Mouse (Mus musculus) heart, embryonic 16.5 days (tissue): ENCODE results near the gene Spop. TPM values are rescaled to one million over a fixed set of nuclear protein-coding genes. Genes with fewer than 3 reads are reported as not detected.
"Not testable (repeated sequence)": the region's sequence is repeated elsewhere in the genome, so short reads cannot be mapped to it uniquely, and the experiment has no call there.

Experiments
- ATAC-seq: fragments of 200-750 bp; cut with Nextera tagmentation; replicated peaks from 2 replicates; pipeline ENCODE4 v1.8.0; 2017; ENCODE audit warnings: moderate number of reproducible peaks; ENCODE audit not compliant: insufficient read depth, low FRiP score; ENCODE audit errors: extremely low read depth
- H3K27ac ChIP-seq: fragments of 300-500 bp; sonication (generic); 2 replicates; pipeline ENCODE4 v1.5.1; 2014; ENCODE audit warnings: mild to moderate bottlenecking, low read length, control low read depth, moderate library complexity
- H3K27me3 ChIP-seq: fragments of 300-500 bp; sonication (generic); 2 replicates; pipeline ENCODE4 v1.6.1; 2014; ENCODE audit warnings: low read length, mixed read lengths; ENCODE audit not compliant: control insufficient read depth, insufficient read depth
- H3K36me3 ChIP-seq: fragments of 300-500 bp; sonication (generic); 2 replicates; pipeline ENCODE4 v1.6.1; 2014; ENCODE audit not compliant: control insufficient read depth, insufficient read depth
- H3K4me1 ChIP-seq: fragments of 300-500 bp; sonication (generic); 2 replicates; pipeline ENCODE4 v1.6.1; 2014; ENCODE audit warnings: low read length, mixed read lengths; ENCODE audit not compliant: control insufficient read depth, insufficient read depth
- H3K4me2 ChIP-seq: fragments of 300-500 bp; sonication (generic); 2 replicates; pipeline ENCODE4 v1.6.1; 2014; ENCODE audit warnings: low read depth, mild to moderate bottlenecking, control low read depth, low read length
- H3K4me3 ChIP-seq: fragments of 300-500 bp; sonication (generic); 2 replicates; pipeline ENCODE4 v1.5.1; 2014; ENCODE audit warnings: mild to moderate bottlenecking, control low read depth, low read length
- H3K9ac ChIP-seq: fragments of 300-500 bp; sonication (generic); 2 replicates; pipeline ENCODE4 v1.6.1; 2014; ENCODE audit warnings: low read length, control low read depth
- H3K9me3 ChIP-seq: fragments of 300-500 bp; sonication (generic); replicated peaks from 2 replicates; pipeline ENCODE4 v1.6.1; 2016; ENCODE audit warnings: low read length; ENCODE audit not compliant: control insufficient read depth
- WGBS: fragments of 180-500 bp; shearing (Covaris S2); extraction: QIAGEN DNeasy Blood & Tissue Kit; methylation state at CpG from one replicate; pipeline ENCODE4 v1.1.7; 2014; 5-methylcytosine and 5-hydroxymethylcytosine counted together
- polyA plus RNA-seq: library from polyadenylated mRNA; unstranded; fragments of >200 nt; fragmentation: Nextera tagmentation; extraction: Ambion mirVana; gene quantifications from 2 replicates; pipeline ENCODE4 v1.2.1, GENCODE M21; 2015

Gene Spop
- polyA plus RNA-seq, 1 experiment from 2014 or later, result 157 TPM

GRCm38 (mm10) chr11:95493950-95494349 lies 80.1 kb downstream of the Spop start:
- Histone ChIP-seq H3K9me3 (no peaks in the 10 kb centered on the region), H3K4me3 (no peak overlapping the region), H3K36me3 (peaks cover 21% of the 10 kb centered on the region), H3K4me1 (no peaks in the 10 kb centered on the region), H3K4me2 (no peak overlapping the region), H3K9ac (no peak overlapping the region), H3K27me3 (no peaks in the 10 kb centered on the region), H3K27ac (no peak overlapping the region)
- no peak for ATAC-seq
- WGBS, result 76% methylated on average over 9 of the region's 9 CpGs

DNA sequence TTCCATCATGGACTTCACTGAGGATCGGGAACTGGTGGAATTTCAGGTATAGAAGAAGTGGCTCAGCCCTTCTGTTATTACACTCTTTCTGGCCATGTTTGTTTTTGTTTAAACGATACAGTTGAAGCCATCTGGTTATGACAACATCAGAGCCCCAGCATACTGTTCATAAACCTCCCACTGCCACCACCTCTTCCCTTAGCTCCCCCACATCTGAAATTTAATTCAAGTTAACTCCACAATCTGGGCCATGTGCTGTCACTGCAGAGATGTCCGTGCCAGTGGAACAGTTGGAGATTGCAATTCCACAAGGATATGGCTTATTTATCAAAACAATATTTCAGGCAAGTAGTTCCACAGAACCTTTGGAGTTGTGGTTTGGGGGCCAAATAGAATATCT lies 80.5 kb downstream of the Spop start:
- H3K9me3 ChIP-seq, result no peaks in the 10 kb centered on the region
- H3K9ac ChIP-seq, result no peak overlapping the region
- no peak overlapping the region for H3K27ac ChIP-seq
- H3K4me1 ChIP-seq, result no peaks in the 10 kb centered on the region
- ATAC-seq, result no peak
- no peak overlapping the region for H3K4me2 ChIP-seq
- H3K4me3 ChIP-seq, result no peak overlapping the region
- H3K36me3 ChIP-seq, result peaks cover 19% of the 10 kb centered on the region
- 74% methylated on average over 3 of the region's 3 CpGs for WGBS
- no peaks in the 10 kb centered on the region for H3K27me3 ChIP-seq

DNA sequence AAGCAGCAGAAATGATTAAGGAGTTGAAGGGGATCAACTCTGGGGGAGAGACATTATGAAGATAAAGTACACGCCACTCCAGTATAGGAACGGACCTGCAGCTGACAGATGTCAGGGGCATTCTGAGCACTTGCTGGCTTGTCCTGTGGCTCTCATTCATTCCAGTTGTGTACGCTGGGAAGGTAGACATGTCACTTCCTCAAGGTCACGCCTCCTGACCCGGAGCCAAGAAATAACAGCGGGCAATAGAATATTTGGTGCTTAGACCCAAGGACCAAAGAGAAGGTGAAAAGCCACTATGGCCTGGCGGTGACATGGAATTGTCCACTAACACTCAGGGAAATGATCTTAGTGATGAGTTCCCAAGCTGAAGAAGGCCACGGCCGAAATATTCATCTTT lies 82.0 kb downstream of the Spop start:
- Histone ChIP-seq H3K9ac (no peak overlapping the region), H3K4me2 (no peak overlapping the region), H3K36me3 (peaks cover 15% of the 10 kb centered on the region), H3K9me3 (no peaks in the 10 kb centered on the region), H3K4me3 (no peak overlapping the region), H3K27ac (no peak overlapping the region), H3K4me1 (no peaks in the 10 kb centered on the region), H3K27me3 (no peaks in the 10 kb centered on the region)
- no peak for ATAC-seq
- 73% methylated on average over 9 of the region's 9 CpGs for WGBS

GRCm38 (mm10) chr11:95497921-95498320 lies 84.0 kb downstream of the Spop start:
- no peaks in the 10 kb centered on the region for H3K27me3 ChIP-seq
- no peak overlapping the region for H3K4me3 ChIP-seq
- WGBS, result 88% methylated on average over 5 of the region's 5 CpGs
- no peak overlapping the region for H3K27ac ChIP-seq
- H3K36me3 ChIP-seq, result peaks cover 9% of the 10 kb centered on the region
- no peaks in the 10 kb centered on the region for H3K4me1 ChIP-seq
- H3K4me2 ChIP-seq, result no peak overlapping the region
- no peak overlapping the region for H3K9ac ChIP-seq
- H3K9me3 ChIP-seq, result no peaks in the 10 kb centered on the region
- no peak for ATAC-seq

GRCm38 (mm10) chr11:95500412-95500811 lies 86.5 kb downstream of the Spop start:
- H3K4me2 ChIP-seq, result no peak overlapping the region
- ATAC-seq, result no peak
- no peaks in the 10 kb centered on the region for H3K27me3 ChIP-seq
- no peaks in the 10 kb centered on the region for H3K9me3 ChIP-seq
- H3K4me1 ChIP-seq, result peaks cover 7% of the 10 kb centered on the region
- H3K27ac ChIP-seq, result no peak overlapping the region
- no peak overlapping the region for H3K4me3 ChIP-seq
- peaks cover 5% of the 10 kb centered on the region for H3K36me3 ChIP-seq
- no peak overlapping the region for H3K9ac ChIP-seq
- 36% methylated on average over 4 of the region's 4 CpGs for WGBS

DNA sequence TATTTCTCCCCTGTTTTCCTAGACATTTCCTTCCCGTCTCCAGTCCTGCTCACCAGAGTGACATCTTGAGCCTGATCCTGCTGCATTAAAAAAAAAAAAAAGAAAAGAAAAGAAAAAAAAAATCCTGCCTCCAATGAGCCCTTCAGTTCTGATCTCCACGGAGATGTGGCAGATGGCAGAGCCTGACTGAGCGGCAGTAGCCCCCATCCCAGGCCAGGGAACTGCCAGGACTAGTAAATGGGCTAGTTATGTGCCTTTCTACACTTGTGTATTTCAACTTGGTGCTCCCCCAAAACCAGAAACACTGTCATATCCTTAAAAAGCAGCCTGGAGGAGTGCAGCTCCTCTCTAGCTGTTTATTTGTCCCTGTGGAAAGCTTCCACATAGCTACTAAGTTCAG lies 87.0 kb downstream of the Spop start:
- Histone ChIP-seq H3K27me3 (no peaks in the 10 kb centered on the region), H3K4me3 (no peak overlapping the region), H3K9ac (no peak overlapping the region), H3K36me3 (peaks cover 5% of the 10 kb centered on the region), H3K9me3 (no peaks in the 10 kb centered on the region), H3K4me1 (peaks cover 7% of the 10 kb centered on the region), H3K27ac (no peak overlapping the region), H3K4me2 (no peak overlapping the region)
- ATAC-seq, result no peak
- WGBS, result 58% methylated on average over 3 of the region's 3 CpGs

DNA sequence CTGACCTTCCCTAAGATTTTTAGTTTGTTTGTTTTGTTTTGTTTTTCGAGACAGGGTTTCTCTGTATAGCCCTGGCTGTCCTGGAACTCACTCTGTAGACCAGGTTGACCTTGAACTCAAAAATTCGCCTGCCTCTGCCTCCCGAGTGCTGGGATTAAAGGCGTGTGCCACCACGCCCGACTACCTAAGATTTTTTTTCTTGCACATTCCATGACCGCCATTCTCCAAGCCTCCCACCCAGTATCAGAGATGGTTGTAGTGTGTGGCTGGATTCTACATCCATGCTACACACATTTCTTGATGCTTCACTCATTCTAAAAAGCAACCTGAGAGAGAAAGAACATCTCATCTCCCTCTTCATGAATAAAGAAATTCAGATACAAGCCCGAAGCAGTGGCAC lies 87.9 kb downstream of the Spop start:
- H3K4me1 ChIP-seq, H3K36me3 ChIP-seq, H3K4me2 ChIP-seq, H3K9ac ChIP-seq, H3K9me3 ChIP-seq, H3K4me3 ChIP-seq, H3K27me3 ChIP-seq, H3K27ac ChIP-seq, ATAC-seq: not testable (repeated sequence)
- 83% methylated on average over 8 of the region's 8 CpGs for WGBS

DNA sequence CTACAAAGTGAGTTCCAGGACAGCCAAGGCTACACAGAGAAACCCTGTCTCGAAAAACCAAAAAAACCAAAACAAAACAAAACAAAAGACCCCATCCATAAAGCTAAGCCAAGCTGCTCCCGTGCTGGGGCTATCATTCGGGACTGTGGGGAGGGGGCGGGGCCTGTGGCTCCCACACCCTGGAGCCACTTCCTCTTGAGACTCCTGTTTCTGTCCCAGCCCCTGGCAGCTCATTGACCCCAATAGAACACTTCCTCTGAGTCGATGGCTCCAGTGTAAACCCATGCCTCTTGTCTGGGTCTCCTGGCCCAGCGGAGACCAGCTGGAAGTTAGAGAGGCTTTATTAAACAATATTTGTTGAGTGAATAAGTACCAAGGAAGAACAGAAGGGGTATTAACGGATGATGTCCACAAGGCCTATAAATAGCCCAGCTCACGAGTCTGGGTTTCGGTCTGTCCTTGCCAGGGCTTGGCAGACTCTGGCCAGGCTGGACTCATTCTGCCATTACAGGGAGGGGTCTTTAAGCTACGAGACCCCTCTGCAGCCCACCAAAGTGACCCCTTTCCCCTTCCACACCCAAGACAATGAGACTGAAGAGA lies 89.8 kb downstream of the Spop start:
- ATAC-seq, result 0 out of 2 replicates have a peak, but pooled peaks have one; percentile 44
- Histone ChIP-seq H3K27ac (peak overlapping the region; percentile 68), H3K4me2 (peak overlapping the region; percentile 40), H3K4me3 (no peak overlapping the region), H3K9ac (peak overlapping the region; percentile 18; the same call in 1 of the 2 replicates), H3K27me3 (no peaks in the 10 kb centered on the region), H3K36me3 (no peaks in the 10 kb centered on the region), H3K4me1 (peaks cover 7% of the 10 kb centered on the region), H3K9me3 (no peaks in the 10 kb centered on the region)
- 38% methylated on average over 10 of the region's 10 CpGs for WGBS

GRCm38 (mm10) chr11:95504271-95504731 lies 90.4 kb downstream of the Spop start:
- Histone ChIP-seq H3K9ac (peak overlapping the region; percentile 18; the same call in 1 of the 2 replicates), H3K4me3 (no peak overlapping the region), H3K36me3 (no peaks in the 10 kb centered on the region), H3K9me3 (no peaks in the 10 kb centered on the region), H3K4me2 (no peak overlapping the region), H3K27ac (peak overlapping the region; percentile 68; the same call in 1 of the 2 replicates), H3K4me1 (peaks cover 7% of the 10 kb centered on the region), H3K27me3 (no peaks in the 10 kb centered on the region)
- no peak for ATAC-seq
- 73% methylated on average over 6 of the region's 6 CpGs for WGBS
